Mouse (Mus musculus): ENCODE results near the gene Slco3a1. TPM values are rescaled to one million over a fixed set of nuclear protein-coding genes. Genes with fewer than 3 reads are reported as not detected.

Slco3a1 gene
- polyA plus RNA-seq, 1 experiment from 2014 or later = 26.9 TPM

DNA sequence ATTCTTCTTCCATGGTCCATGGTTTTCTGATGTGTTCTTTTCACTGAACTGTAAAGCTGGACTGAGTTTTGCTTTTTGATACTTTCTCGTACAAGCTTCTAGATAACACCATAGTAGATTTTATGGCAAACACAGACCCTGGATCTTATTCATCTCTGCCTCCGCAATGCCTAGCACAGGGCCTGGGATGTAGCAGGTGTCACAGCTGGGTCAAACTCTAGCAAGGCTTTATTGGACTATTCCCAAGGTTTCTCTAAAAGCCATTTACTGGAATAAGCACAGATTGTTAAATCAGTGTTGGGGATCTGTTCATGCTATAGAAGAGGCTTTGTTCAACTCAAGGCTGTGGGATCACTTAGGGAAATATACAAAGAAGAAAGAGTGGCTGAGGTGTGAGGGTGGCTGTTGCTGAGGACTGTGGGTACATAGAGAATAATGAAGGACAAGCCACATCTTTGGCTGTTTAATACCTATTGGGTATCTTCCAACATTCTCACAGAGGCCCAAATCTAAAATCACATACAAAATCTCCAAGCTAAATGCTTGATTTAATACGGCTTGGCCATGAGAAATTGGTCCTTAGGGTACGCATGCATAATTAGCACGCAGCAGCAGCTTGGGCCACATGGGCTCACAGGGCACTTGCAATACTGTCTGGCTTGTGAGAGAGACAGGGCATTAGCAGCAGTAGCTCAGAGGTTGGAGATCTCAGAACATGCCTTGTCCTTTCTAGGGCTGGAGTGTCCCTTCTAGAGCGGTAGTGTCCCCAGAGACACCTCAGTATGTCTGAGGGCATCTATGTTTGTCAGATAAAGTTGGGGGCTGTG is 241.1 kb downstream of the Slco3a1 start:
- H3K4me3 ChIP-seq = no peak overlapping the region
- H3K27me3 ChIP-seq (ENCODE audit: insufficient read depth, poor library complexity, severe bottlenecking) = no peaks in the 10 kb centered on the region
- 88% methylated on average over 6 of the region's 6 CpGs for WGBS
- DNase-seq (ENCODE audit: low spot score) = no peak
- H3K9me3 ChIP-seq = no peaks in the 10 kb centered on the region
- 0 out of 2 replicates have a peak, but pooled peaks cover 3% of the 10 kb centered on the region for H3K4me1 ChIP-seq
- no peak overlapping the region for H3K27ac ChIP-seq
- peaks cover 14% of the 10 kb centered on the region for H3K36me3 ChIP-seq

DNA sequence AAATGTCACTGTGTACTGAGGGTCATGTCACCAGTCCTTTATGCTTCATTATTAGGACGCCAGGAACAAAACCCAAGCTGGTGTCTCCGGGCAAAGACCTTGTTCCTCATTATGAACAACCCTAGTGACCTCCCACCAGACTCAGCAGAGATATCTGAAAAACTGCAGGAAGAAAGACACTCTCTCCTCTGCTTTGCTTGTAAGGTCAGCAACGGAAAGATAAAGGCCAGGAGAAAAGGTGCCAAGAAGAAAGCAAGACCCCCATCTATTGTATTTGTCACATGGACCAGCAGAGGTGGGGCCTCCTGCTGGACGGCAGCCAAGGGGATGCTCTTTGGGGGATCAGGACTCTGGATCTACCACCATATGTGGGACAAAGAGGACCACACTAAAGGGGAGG is 243.0 kb downstream of the Slco3a1 start:
- Histone ChIP-seq H3K36me3 (peaks cover 4% of the 10 kb centered on the region; the same call in 1 of the 2 replicates), H3K27ac (no peak overlapping the region), H3K4me1 (0 out of 2 replicates have a peak, but pooled peaks cover 3% of the 10 kb centered on the region), H3K9me3 (no peaks in the 10 kb centered on the region), H3K4me3 (no peak overlapping the region), H3K27me3 (ENCODE audit: insufficient read depth, poor library complexity, severe bottlenecking) (no peaks in the 10 kb centered on the region)
- 55% methylated on average over 4 of the region's 4 CpGs for WGBS
- no peak for DNase-seq (ENCODE audit: low spot score)

DNA sequence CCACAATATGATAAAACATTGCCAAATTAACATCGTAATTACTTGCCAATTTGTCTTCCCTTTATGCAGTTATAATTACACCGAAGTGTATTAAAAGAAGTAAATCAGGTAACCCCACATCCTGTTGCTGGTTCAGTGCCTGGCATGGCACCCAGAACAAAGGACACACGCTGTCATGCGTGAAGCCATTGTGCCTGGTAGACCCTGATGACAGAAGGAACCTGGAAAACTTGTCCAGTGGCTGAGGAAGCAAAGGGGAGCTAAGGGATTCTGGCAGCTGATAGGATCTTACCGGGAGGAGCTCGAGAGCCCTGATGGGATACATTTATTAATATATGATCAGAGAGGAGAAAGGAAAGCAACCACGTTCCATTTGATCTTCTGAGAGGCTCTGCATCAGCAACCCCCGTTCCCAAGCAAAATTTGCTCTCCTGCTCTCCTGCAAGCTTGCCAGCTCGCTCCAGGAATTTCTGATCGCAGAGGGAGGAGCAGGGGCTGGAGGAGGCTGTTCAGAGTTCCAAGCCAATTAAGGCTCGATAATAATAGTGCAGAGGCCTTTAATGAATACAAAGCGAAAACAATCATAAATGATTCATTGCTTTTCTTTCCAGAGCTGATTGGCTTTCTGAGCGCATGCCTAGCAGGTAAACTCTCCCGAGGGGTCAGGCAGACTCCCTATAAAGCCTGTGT is 250.8 kb downstream of the Slco3a1 start:
- H3K4me3 ChIP-seq = no peak overlapping the region
- 82% methylated on average over 14 of the region's 14 CpGs for WGBS
- no peaks in the 10 kb centered on the region for H3K9me3 ChIP-seq
- no peaks in the 10 kb centered on the region for H3K4me1 ChIP-seq
- peaks cover 6% of the 10 kb centered on the region; the same call in 1 of the 2 replicates for H3K36me3 ChIP-seq
- no peaks in the 10 kb centered on the region for H3K27me3 ChIP-seq (ENCODE audit: insufficient read depth, poor library complexity, severe bottlenecking)
- H3K27ac ChIP-seq = no peak overlapping the region
- no peak for DNase-seq (ENCODE audit: low spot score)

DNA sequence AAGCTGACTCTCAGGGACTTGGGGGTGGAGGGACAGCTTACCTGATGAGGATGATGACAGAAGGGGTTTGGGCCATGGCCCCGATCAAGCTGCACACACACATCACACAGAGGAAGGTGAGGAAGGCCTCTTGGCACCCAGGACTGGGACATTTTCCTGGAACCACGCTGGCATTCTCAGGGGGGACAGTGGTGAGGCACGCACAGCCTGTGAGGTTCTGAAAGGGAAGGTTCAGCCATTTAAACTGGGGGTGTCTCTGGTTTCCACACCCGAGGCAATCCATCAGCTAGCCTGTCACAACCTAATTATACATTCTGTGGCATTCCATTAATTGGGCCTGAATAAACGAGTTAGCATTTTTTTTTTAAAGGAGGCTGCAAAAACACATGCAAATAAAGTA is 251.5 kb downstream of the Slco3a1 start:
- Histone ChIP-seq H3K4me1 (no peaks in the 10 kb centered on the region), H3K9me3 (no peaks in the 10 kb centered on the region), H3K36me3 (peaks cover 9% of the 10 kb centered on the region), H3K27ac (no peak overlapping the region), H3K4me3 (no peak overlapping the region), H3K27me3 (ENCODE audit: insufficient read depth, poor library complexity, severe bottlenecking) (no peaks in the 10 kb centered on the region)
- WGBS = 76% methylated on average over 5 of the region's 5 CpGs
- DNase-seq (ENCODE audit: low spot score) = no peak

DNA sequence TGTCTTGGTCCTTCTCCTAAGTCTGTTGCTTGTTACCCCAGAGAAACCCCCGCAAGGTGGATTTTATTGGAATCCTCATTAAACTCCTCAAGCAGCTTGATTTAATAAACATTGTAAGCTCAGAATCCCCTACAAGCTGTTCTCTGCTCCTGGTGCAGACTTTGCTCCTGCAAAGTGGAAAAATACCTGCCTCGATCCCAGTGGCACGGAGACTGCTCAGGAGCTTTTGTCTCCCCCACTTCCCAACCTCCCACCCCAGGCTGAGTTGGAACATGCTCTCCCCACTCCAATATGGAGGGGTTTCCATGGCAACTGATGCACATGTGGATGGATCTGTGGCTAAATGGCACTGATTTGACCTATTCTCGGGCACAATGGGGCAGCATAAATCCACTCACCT is 268.0 kb downstream of the Slco3a1 start:
- WGBS = 83% methylated on average over 4 of the region's 4 CpGs
- no peaks in the 10 kb centered on the region for H3K4me1 ChIP-seq
- H3K4me3 ChIP-seq = no peak overlapping the region
- H3K27me3 ChIP-seq (ENCODE audit: insufficient read depth, poor library complexity, severe bottlenecking) = no peaks in the 10 kb centered on the region
- no peak for DNase-seq (ENCODE audit: low spot score)
- no peak overlapping the region for H3K27ac ChIP-seq
- peaks cover 4% of the 10 kb centered on the region; the same call in 1 of the 2 replicates for H3K36me3 ChIP-seq
- H3K9me3 ChIP-seq = no peaks in the 10 kb centered on the region

DNA sequence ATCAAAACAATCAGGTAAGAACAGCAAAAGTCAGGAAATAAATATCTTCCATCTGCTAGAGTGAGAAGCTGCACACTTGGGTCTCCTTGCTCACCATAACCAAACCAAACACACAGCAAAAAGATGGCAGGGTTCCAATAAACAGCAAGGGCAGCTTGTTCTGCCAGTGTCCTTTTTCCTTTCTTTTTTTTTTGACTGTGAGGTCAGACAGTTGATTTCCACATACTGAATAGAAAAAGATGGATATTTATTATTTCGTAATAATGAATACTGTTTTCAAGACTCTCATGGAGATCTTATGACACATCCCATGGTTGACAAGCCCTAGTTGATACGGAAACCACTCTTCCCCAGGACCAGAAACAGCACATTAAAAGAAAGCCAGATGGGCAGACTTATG is 274.2 kb downstream of the Slco3a1 start:
- WGBS = 86% methylated on average over 2 of the region's 2 CpGs
- no peak overlapping the region for H3K4me3 ChIP-seq
- no peaks in the 10 kb centered on the region for H3K9me3 ChIP-seq
- H3K27me3 ChIP-seq (ENCODE audit: insufficient read depth, poor library complexity, severe bottlenecking) = no peaks in the 10 kb centered on the region
- H3K4me1 ChIP-seq = no peaks in the 10 kb centered on the region
- H3K27ac ChIP-seq = no peak overlapping the region
- peaks cover 9% of the 10 kb centered on the region; the same call in 1 of the 2 replicates for H3K36me3 ChIP-seq
- no peak for DNase-seq (ENCODE audit: low spot score)

DNA sequence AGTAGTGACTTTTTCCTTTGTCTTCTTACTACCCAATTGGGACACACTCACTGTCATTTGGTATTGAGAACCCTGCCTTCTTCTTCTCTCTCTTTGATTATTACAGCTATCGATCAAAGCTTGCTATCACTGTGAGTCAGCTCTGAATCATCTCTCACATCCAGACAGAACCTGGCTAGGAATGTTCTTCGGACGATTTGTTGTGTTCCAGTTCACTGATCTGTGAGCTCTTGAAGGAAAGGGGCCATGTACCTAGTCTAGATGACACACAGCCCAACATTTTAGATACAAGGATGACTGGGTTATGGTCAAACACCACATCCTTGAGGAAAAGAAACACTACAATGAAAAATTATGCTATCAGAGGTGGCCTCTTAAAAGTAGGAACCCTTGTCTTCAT is 275.2 kb downstream of the Slco3a1 start:
- Histone ChIP-seq H3K4me1 (no peaks in the 10 kb centered on the region), H3K27me3 (ENCODE audit: insufficient read depth, poor library complexity, severe bottlenecking) (no peaks in the 10 kb centered on the region), H3K27ac (no peak overlapping the region), H3K4me3 (no peak overlapping the region), H3K36me3 (peaks cover 9% of the 10 kb centered on the region; the same call in 1 of the 2 replicates), H3K9me3 (no peaks in the 10 kb centered on the region)
- no peak for DNase-seq (ENCODE audit: low spot score)
- WGBS = 89% methylated on average over 3 of the region's 3 CpGs

DNA sequence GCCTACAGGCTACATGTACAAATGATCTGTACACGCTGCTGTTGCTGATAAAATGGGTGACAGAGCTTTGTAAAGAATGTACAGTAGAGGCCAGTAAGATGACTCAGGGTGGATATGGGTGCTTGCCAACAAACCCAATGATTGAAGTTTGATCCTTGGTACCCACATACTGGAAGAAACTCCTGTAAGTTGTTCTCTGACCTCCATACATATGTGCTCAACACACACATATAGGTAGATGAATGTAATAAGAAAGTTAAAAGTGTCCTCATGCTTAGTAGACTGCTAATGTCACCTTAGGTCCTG is 284.5 kb downstream of the Slco3a1 start:
- H3K4me1 ChIP-seq = no peaks in the 10 kb centered on the region
- H3K27me3 ChIP-seq (ENCODE audit: insufficient read depth, poor library complexity, severe bottlenecking) = no peaks in the 10 kb centered on the region
- no peak overlapping the region for H3K4me3 ChIP-seq
- H3K9me3 ChIP-seq = no peaks in the 10 kb centered on the region
- no peak overlapping the region for H3K27ac ChIP-seq
- DNase-seq (ENCODE audit: low spot score) = no peak
- H3K36me3 ChIP-seq = no peaks in the 10 kb centered on the region
- WGBS = 60% methylated on average over 1 of the region's 1 CpGs

DNA sequence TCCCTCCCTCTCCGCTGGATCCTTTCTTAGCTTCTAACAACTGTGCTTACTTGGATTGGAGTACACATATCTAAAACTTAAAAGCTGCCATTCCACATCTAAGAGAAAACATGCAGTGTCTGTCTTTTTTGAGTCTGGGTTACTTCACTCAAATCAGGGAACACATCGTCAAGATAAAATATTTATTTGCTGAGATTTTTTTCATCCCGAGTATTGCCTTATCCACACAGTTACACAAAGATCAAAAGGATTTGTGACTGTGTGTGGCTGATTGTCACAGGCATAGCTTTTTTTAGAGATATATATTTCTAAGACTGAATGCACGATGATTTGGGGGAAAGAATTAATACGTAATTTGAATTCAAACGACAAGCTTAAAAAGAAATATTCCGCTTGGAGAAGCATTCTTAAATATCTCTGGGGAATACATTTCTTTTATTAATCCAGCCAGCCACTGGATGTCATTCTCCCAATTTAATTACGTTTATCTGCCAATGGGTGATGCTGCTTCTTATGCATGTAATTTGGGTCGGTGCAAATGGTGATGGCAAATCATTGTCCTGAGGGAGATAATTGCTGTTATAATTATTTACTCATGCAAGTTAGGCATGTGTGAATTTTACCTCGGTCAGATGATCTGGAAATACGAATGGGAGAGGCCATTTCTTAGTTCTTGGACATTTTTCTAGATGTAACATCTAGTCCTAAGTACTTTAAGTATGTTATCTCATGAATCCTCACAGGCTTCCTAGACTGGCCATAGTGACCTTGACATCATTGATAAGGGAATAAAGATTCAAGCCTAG is 285.1 kb downstream of the Slco3a1 start:
- Histone ChIP-seq H3K36me3 (no peaks in the 10 kb centered on the region), H3K27ac (no peak overlapping the region)
- WGBS = 84% methylated on average over 11 of the region's 11 CpGs

DNA sequence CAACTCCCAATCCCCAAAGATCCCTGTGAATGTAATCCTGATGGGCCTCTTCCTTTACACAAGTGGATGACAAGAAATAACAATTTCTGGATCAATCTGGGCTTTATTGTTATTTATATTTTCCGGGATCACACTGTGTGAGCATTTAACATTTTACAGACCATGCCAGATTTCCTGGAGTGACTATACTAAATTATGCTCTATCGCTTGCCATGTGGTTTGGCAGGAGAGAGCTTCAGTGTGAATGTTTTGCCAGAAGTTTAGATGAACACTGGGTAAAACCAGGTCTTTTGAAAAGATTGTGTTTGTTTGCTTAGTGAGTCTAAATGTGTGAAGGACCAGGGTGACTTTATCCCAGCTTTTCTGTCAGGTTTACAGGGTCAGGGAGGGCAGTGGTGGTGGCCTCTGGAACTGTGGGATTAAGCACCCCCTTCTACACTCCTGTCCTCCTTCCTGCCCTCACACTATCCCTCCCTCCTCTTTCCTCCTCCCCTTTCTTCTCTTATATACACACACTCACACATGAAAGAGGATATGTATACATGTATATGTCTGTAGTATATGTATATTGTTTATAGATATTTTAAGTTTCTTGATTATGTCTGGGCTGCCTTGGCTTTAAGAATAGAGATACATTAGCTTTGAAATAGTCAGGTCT is 287.9 kb downstream of the Slco3a1 start:
- Histone ChIP-seq H3K27ac (no peak overlapping the region), H3K36me3 (no peaks in the 10 kb centered on the region), H3K4me1 (no peaks in the 10 kb centered on the region), H3K4me3 (no peak overlapping the region), H3K9me3 (no peaks in the 10 kb centered on the region), H3K27me3 (ENCODE audit: insufficient read depth, poor library complexity, severe bottlenecking) (no peaks in the 10 kb centered on the region)
- no peak for DNase-seq (ENCODE audit: low spot score)
- WGBS = 83% methylated on average over 2 of the region's 2 CpGs

More for the DNA sequence above, 285.1 kb downstream of the Slco3a1 start:
- H3K4me1 ChIP-seq = no peaks in the 10 kb centered on the region
- no peak for DNase-seq (ENCODE audit: low spot score)
- H3K9me3 ChIP-seq = no peaks in the 10 kb centered on the region
- H3K4me3 ChIP-seq = no peak overlapping the region
- H3K27me3 ChIP-seq (ENCODE audit: insufficient read depth, poor library complexity, severe bottlenecking) = no peaks in the 10 kb centered on the region

DNA sequence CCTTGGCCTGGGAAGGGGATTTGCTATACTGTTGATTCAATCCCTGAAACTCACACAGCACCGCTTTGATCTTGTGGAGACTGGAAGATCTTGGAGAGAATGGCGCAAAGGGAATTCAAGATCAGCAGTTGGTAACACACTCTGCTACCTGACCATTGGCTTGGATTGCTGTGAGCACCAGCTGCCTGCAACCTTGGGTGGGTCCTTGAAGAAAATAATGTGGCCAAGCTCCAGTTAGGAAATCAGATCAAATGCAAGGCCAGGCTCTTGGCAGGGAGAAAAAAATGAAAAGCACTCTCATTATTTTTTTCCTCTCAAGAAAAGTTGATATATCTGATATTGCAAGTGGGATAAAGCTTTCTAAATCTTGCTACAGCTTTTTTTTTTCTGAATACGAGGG is 298.3 kb downstream of the Slco3a1 start:
- Histone ChIP-seq H3K27me3 (ENCODE audit: insufficient read depth, poor library complexity, severe bottlenecking) (no peaks in the 10 kb centered on the region), H3K36me3 (no peaks in the 10 kb centered on the region), H3K4me1 (no peaks in the 10 kb centered on the region), H3K9me3 (no peaks in the 10 kb centered on the region), H3K27ac (no peak overlapping the region), H3K4me3 (no peak overlapping the region)
- no peak for DNase-seq (ENCODE audit: low spot score)
- whole genome bisulfite sequencing = 73% methylated on average over 3 of the region's 3 CpGs

DNA sequence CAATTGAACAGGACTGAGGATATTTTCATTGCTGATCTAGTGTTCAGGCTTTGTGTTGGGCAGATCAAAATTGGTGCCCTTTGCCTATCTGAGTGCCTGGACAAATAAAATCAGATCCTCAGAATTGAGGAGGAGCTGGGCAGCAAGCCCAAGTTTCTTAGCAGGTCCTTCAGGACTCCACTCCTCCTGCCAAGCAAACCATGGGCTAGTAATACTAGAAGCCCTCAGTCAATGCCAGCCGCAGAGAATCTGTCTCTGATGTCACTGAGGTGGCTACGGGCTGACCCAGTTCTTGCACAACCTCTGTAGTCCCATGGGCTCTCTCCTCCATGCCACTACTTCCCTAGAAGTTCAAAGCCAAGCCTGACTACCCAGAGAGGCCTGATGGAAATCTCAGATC is 302.5 kb downstream of the Slco3a1 start:
- Histone ChIP-seq H3K36me3 (no peaks in the 10 kb centered on the region), H3K4me3 (no peak overlapping the region), H3K9me3 (no peaks in the 10 kb centered on the region), H3K27me3 (ENCODE audit: insufficient read depth, poor library complexity, severe bottlenecking) (no peaks in the 10 kb centered on the region), H3K27ac (no peak overlapping the region), H3K4me1 (no peaks in the 10 kb centered on the region)
- 94% methylated on average over 2 of the region's 2 CpGs for WGBS
- DNase-seq (ENCODE audit: low spot score) = no peak

Measured in heart, embryonic 10.5 days (tissue).